Mouse (Mus musculus): ENCODE results near the gene Rest.

Gene Rest

GRCm38 (mm10) chr5:77266066-77266885 is 985 bp downstream of the Rest start:
- DNase-seq (ENCODE audit: low spot score) = peak; percentile 60

DNA sequence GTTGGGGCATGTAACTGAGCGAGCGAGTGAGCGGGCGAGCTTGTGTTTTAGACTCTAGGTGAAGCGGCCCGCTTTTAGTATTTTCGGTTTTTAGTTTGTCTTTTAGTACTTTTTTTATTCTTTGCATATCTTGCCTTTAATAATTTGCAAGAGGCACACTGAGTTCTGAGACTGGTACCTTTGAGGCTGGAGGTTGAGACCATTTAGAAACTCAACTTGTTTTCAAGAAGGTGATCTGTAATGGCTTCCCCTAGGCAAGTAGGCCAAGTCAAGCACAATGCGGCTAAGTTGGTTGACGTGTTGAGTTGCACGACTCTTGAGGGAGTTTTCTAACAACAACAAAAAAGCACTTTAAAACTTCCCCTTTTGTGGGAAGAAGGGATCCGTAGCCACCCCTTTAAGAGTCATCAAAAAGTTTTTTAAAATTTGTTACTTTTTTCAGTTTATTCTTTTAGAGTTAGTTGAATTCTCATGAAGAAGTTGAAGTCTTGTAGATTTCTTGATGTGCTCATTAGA is 1.7 kb downstream of the Rest start:
- DNase-seq (ENCODE audit: low spot score) = no peak

DNA sequence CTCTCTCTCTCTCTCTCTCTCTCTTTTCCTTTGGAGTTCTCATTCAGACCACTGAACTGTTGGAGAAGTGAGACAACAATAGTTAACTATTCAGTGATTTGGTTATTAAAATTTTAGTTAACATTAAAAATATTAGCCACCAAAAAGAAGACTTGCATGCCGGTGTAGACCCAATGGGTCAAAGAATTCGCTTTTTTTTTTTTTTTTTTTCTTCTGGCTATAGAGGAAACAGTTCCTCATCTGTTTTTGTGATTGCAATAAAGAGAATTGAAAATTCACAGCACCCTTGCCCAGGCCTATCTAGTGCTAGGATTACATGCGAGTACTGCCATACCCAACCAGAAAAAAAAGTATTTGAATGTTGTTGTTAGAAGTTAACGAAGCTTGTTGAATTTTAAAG is 2.1 kb downstream of the Rest start:
- DNase-seq (ENCODE audit: low spot score) = no peak

DNA sequence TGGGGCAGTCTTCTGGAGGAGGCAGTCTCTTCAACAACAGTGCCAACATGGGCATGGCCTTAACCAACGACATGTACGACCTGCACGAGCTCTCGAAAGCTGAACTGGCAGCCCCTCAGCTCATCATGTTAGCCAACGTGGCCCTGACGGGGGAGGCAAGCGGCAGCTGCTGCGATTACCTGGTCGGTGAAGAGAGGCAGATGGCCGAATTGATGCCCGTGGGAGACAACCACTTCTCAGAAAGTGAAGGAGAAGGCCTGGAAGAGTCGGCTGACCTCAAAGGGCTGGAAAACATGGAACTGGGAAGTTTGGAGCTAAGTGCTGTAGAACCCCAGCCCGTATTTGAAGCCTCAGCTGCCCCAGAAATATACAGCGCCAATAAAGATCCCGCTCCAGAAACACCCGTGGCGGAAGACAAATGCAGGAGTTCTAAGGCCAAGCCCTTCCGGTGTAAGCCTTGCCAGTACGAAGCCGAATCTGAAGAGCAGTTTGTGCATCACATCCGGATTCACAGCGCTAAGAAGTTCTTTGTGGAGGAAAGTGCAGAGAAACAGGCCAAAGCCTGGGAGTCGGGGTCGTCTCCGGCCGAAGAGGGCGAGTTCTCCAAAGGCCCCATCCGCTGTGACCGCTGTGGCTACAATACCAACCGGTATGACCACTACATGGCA is 2.8 kb downstream of the Rest start:
- DNase-seq (ENCODE audit: low spot score) = no peak

- DNase-seq (ENCODE audit: low spot score) = no peak
These were observed 4.1 kb downstream of the Rest start for GRCm38 (mm10) chr5:77269399-77269798.

DNA sequence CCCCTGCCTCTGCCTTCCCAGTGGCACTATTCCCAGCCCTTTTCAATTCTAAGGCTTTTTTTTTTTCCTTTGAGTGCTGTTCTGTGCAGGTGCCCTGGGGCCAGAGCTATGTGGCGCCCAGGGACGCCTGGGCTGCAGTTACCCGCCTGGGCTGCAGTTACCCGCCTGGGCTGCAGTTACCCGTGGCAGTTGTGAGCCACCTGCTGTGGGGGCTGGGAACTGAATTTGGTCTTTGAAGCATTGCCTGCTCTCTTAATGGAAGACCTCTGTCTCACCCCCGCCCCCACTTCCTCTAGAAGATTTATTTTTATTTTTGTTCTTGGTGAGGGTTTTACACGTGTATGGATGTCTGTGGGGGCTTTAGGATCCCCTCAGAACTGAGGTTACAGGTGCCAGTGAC is 7.9 kb downstream of the Rest start:
- no peak for DNase-seq (ENCODE audit: low spot score)

- DNase-seq (ENCODE audit: low spot score) = no peak
These were observed 10.7 kb downstream of the Rest start for GRCm38 (mm10) chr5:77275950-77276349.

DNA sequence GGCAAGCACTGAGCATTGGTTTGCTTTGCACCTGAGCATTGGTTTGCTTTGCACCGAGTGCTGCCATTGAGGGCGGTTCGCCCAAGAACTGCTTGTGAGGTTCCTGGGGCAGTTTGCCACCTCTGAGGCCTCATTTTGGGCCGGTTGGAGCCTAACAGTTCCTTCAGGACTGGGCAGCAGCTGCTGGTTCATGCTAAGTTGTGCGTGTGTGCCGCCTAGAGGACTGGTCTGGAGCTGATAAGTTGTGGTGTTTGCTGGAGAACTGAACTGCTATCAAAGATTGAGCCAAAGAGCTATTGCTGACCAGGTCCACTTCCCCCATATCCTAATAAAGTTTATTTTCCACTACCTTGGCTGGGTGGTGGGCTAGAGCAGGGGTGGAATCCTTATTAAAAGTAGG is 11.9 kb downstream of the Rest start:
- DNase-seq (ENCODE audit: low spot score) = no peak

DNA sequence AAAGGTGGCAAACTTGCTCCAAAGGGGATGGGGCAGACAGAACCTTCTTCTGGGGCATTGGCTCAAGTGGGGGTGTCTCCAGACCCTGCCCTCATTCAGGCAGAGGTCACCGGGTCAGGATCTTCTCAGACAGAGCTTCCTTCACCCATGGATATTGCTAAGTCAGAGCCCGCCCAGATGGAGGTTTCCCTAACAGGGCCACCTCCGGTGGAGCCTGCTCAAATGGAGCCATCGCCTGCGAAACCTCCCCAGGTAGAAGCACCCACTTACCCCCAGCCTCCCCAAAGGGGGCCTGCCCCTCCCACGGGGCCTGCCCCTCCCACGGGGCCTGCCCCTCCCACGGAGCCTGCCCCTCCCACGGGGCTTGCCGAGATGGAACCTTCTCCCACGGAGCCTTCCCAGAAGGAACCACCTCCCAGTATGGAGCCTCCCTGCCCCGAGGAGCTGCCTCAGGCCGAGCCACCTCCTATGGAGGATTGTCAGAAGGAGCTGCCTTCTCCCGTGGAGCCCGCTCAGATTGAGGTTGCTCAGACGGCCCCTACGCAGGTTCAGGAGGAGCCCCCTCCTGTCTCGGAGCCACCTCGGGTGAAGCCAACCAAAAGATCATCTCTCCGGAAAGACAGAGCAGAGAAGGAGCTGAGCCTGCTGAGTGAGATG is 16.4 kb downstream of the Rest start:
- DNase-seq (ENCODE audit: low spot score) = no peak

DNA sequence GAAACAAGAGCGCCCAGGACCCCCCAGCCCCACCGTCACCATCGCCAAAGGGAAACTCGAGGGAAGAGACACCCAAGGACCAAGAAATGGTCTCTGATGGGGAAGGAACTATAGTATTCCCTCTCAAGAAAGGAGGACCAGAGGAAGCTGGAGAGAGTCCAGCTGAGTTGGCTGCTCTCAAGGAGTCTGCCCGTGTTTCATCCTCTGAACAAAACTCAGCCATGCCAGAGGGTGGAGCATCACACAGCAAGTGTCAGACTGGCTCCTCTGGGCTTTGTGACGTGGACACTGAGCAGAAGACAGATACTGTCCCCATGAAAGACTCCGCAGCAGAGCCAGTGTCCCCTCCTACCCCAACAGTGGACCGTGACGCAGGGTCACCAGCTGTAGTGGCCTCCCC is 17.0 kb downstream of the Rest start:
- no peak for DNase-seq (ENCODE audit: low spot score)

DNA sequence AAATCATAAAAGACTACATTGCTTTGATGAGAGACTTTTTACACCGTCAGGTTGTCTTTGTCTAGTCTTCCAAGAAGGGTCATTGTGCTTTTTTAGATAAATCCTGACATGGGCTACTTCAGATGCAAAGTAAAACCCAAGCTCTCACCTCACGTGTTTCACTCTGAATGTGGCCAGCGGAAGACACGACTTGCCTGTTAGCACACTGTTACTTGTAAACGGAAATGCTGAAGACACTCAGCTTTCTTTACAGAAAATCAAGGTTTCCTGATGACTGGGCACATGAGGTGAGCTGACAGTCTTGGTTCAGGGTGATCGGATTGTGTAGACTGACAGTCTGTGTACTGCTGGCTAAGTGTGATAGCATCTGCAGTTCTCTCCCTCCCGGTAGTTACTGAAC is 20.4 kb downstream of the Rest start:
- no peak for DNase-seq (ENCODE audit: low spot score)

GRCm38 (mm10) chr5:77286904-77287303 is 21.6 kb downstream of the Rest start:
- no peak for DNase-seq (ENCODE audit: low spot score)

- DNase-seq (ENCODE audit: low spot score) = no peak
These were observed 22.6 kb downstream of the Rest start for GRCm38 (mm10) chr5:77287901-77288300.

DNA sequence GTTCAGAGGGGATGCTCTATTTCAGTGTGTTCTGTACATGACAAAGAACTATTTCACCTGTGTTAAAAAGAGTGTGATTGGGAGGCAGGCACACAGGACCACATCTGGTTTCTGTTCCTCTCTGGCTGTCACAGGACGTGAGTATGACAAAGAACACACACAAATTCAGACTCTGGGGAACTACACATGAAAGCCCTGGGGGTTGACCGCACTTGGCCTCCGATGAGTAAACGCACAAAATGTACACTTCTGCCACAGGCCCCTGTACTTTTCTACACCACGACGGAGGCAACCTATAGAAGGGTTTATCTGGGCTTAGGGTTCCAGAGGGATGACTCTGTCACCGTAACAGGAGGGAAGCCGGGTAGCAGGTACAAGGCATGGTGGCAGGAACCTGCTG is 24.4 kb downstream of the Rest start:
- DNase-seq (ENCODE audit: low spot score) = no peak

DNA sequence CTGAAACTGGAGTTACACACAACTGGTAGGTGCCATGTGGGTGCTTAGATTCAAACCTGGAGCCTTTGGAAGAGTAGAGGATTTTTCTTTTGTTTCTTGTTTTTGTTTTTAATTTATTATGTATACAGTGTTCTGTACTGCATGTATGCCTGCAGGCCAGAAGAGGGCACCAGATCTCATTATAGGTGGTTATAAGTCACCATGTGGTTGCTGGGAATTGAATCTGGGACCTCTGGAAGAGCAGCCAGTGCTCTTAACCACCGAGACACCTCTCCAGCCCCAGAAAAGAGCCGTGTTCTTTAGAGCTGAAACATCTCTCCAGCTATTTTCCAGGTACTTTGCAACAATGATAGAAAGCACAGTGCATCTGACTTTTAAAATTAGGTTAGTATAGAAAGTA is 25.3 kb downstream of the Rest start:
- DNase-seq (ENCODE audit: low spot score) = no peak

- no peak for DNase-seq (ENCODE audit: low spot score)
These were observed 27.7 kb downstream of the Rest start for GRCm38 (mm10) chr5:77292803-77293522.

GRCm38 (mm10) chr5:77299486-77299885 is 34.2 kb downstream of the Rest start:
- no peak for DNase-seq (ENCODE audit: low spot score)

- no peak for DNase-seq (ENCODE audit: low spot score)
These were observed 36.1 kb downstream of the Rest start for GRCm38 (mm10) chr5:77301296-77301903.

- no peak for DNase-seq (ENCODE audit: low spot score)
These were observed 42.7 kb downstream of the Rest start for GRCm38 (mm10) chr5:77307821-77308553.

GRCm38 (mm10) chr5:77309051-77309906 is 44.0 kb downstream of the Rest start:
- DNase-seq (ENCODE audit: low spot score) = peak; percentile 24
